Mouse (Mus musculus): ENCODE measurements around the gene Rac3.

- TF ChIP-seq CTCF (IDR thresholded peaks at IDR 0.05; ENCODE audit: borderline replicate concordance, insufficient read depth, low read depth, low read length) (no peak), POLR2A (IDR thresholded peaks at IDR 0.05; ENCODE audit: borderline replicate concordance, insufficient read depth, low read length) (no peak)
Measured at GRCm38 (mm10) chr11:120760236-120760635, 39.0 kb downstream of the Rac3 start.

All from cerebellum, adult 2 months (tissue).